ENCODE assay signal across 23 mouse cellular contexts in the genomic region with DNA sequence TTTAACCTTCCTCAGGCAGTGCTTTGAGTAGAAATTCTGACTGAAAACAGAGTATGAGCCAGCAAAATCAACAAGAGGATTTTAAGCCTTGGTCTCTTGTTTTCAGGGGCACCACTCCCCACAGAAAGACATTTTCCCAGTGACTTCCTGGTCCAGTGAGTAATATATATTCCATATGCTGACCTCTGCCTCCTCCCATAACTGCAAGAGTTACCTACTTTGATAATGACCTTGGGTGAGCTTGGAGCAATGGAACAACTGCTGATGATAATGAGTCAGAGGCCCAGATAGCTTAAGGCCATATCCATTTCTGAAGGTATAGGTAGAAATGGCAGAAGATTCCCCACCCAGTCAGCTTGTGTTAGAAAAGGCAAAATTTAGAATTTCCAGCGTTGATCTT. TPM values are rescaled to one million over a fixed set of nuclear protein-coding genes. Genes with fewer than 3 reads are reported as not detected.
"Had no signal": no experiment of that assay in that cellular context is flagged by ENCODE, and none has a peak within 500 bp of the region (broad histone marks: within the 10 kb centered on the region; RNA-seq: fewer than 3 reads in every experiment).

No protein-coding gene starts in this region.

- H3K36me3 ChIP-seq: liver, embryonic 13.5 days; liver, embryonic 15.5 days; lung, embryonic 15.5 days; midbrain, embryonic 13.5 days; neural tube, embryonic 13.5 days; neural tube, embryonic 15.5 days had no signal

- H3K4me2 ChIP-seq: liver, embryonic 13.5 days; liver, embryonic 15.5 days; lung, embryonic 15.5 days; midbrain, embryonic 11.5 days; midbrain, embryonic 13.5 days; neural tube, embryonic 13.5 days; neural tube, embryonic 15.5 days had no signal

- H3K4me3 ChIP-seq: liver, embryonic 13.5 days; liver, embryonic 15.5 days; lung, embryonic 15.5 days; megakaryocyte, embryonic 14.5 days; midbrain, embryonic 13.5 days; myocyte; neural tube, embryonic 13.5 days; neural tube, embryonic 15.5 days had no signal

- H3K27ac ChIP-seq: liver, embryonic 13.5 days; liver, embryonic 15.5 days; lung, embryonic 15.5 days; macrophage; midbrain, embryonic 13.5 days; neural tube, embryonic 13.5 days; neural tube, embryonic 15.5 days had no signal

- H3K9me3 ChIP-seq: liver, embryonic 13.5 days; liver, embryonic 15.5 days; lung, embryonic 15.5 days; midbrain, embryonic 13.5 days; neural tube, embryonic 13.5 days; neural tube, embryonic 15.5 days had no signal

- H3K4me1 ChIP-seq: liver, embryonic 13.5 days; liver, embryonic 15.5 days; midbrain, embryonic 13.5 days; neural tube, embryonic 15.5 days had no signal

- H3K9ac ChIP-seq: liver, embryonic 13.5 days; liver, embryonic 15.5 days; liver, postnatal 0 days; lung, embryonic 15.5 days; midbrain, embryonic 13.5 days; neural tube, embryonic 13.5 days; neural tube, embryonic 15.5 days had no signal

- ATAC-seq: liver, postnatal 0 days; lung, postnatal 0 days; midbrain, embryonic 13.5 days; midbrain, embryonic 16.5 days had no signal

- DNase-seq: liver, embryonic 13.5 days; liver, postnatal 0 days; lung, adult 2 months; lung, postnatal 14 days; lung, postnatal 36 days; retina, postnatal 1 day; right cerebral cortex, adult 18-20 months; right cerebral cortex, postnatal 14 days; spleen, adult 18-20 months; thymus, adult 2 months; thymus, postnatal 36 days had no signal

- H3K27me3 ChIP-seq: liver, embryonic 13.5 days; liver, embryonic 15.5 days; lung, embryonic 15.5 days; midbrain, embryonic 13.5 days; neural tube, embryonic 13.5 days; neural tube, embryonic 15.5 days had no signal

RNA-seq across cellular contexts. Expression of gene Sgpp2, which starts 43.1 kb away (rescaled TPM):
- total RNA-seq: megakaryocyte progenitor cell, adult 5-6 weeks had no signal
- polyA plus RNA-seq: macrophage had no signal
